Mouse (Mus musculus): ENCODE data around the gene Dapp1.
A peak's percentile ranks its signal among the peaks of the same experiment; 100 is the strongest.
"Not testable (repeated sequence)": the region's sequence is repeated elsewhere in the genome, so short reads cannot be mapped to it uniquely, and the experiment has no call there.

Gene Dapp1

DNA sequence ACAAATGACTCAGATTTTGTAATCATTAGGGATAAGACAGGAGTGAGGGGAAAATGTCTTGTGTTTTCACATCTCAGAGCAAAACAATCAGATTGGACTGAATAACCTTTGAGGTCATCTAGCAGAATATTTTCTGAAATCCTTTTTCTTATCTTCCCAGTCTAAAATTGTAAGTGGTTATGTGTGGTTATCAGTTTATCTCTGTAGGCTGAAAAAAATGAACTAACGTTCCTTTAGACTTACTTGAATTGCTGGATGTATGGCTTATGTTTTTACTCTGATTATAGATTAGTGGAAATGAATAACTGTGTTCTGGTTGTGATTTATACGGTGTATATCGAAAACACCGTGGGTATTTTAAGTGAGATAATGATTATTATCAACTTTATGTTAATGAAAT lies 60.8 kb downstream of the Dapp1 start:
- DNase-seq (ENCODE audit: low spot score in 2 of 2): no peak

DNA sequence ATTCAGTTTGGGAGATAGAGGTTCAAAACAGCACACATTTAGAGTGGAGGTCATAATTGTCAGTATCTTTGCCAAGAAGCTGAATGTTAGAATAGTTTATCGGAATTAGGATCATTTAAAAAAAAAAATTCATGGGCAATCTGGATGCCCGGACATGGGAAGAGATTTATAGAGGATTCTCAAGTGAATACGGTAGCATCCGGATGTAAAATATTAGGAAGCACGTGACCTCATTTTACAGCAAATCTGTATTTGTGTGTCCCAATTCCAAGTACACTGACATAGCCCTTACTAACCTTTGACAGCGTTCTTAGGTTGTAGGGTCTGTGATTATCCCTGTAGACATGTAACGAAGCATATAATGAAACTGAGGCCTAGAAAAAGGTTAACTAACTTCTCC lies 61.9 kb downstream of the Dapp1 start:
- DNase-seq (ENCODE audit: low spot score in 2 of 2): no peak

DNA sequence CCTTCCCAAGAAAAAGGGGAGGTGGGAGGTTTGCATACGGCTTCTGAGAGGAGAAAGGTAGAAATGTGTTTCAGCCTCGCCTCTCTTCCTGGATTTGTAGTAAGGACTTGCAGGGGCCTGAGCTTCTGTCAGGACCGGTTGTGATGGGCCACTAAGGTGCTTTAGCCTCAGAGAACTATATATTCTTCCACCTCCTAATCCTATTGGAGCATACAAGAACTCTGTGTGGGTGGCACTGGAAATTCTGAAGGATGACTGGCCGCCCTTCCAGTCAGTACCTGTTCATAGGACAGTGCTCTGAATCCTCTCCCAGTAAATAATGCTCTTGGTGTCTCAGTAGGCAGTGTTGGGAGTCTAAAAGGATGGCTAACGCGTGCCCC lies 62.4 kb downstream of the Dapp1 start:
- peak; percentile 31 to 40 for DNase-seq (ENCODE audit: low spot score in 2 of 2)

GRCm38 (mm10) chr3:137918172-137918931 lies 63.0 kb downstream of the Dapp1 start, which contains the start of gene Lamtor3:
TSS of gene Lamtor3 (plus strand) at chr3:137918506.
- DNase-seq (ENCODE audit: low spot score in 2 of 2): peak; percentile 64 to 84

GRCm38 (mm10) chr3:137917694-137918171 lies 63.6 kb downstream of the Dapp1 start:
- no peak for DNase-seq (ENCODE audit: low spot score in 2 of 2)

DNA sequence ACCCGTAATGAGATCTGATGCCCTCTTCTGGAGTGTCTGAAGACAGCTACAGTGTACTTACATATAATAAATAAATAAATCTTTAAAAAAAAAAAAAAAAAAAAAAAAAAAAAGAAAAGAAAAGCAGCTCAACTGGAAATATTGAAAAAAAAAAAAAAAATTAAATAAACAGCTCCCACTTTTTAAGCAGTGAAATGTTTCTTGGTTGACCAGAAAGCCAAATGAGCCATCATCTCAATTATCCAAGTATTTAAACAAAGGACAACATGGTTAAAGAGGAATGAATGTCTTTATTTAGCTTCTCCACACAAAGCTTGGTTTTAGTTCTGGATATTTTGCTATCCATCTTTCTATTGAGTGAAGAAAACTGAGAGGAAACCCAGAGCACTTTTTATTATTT lies 66.8 kb downstream of the Dapp1 start:
- DNase-seq (ENCODE audit: low spot score in 2 of 2): not testable (repeated sequence)

DNA sequence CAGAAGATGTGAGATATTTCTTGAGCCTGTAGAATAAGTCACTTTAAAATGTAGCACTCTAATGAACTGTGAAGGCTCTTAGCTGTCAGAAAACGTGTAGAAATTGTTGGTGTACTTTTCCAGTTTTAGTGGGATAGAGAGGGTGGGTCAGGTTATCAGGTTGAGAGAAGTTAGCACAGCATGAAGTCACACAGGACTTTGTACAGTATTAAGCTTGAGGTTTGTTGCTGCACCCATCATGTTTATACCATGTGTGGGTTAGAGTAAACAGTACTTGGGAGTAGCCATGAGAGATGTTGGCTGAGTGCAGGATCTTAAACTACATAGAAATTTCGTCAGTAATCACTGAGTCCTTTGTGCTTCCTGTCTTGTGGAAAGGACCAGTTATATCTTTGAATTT lies 68.3 kb downstream of the Dapp1 start:
- no peak for DNase-seq (ENCODE audit: low spot score in 2 of 2)

DNA sequence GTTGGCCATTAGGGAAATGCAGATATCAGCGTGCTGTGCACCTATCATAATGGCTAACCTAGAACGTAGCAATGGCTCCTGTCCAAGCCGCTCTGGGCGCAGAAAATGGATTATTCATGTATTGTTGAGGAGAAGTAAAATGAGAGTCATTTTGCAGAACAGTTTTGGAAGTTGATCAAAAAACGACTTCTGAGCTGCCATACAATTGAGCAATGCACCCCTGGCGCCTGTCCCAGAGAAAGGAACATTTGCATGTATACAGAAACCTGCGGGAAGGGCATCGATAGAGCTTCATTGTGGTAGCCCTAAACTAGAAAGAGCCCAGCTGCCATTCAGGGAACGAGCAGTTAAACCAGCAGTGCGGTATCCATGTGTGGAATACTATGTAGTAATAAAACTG lies 81.2 kb downstream of the Dapp1 start:
- DNase-seq (ENCODE audit: low spot score in 2 of 2): peak in 1 of 2 experiments; percentile 17

DNA sequence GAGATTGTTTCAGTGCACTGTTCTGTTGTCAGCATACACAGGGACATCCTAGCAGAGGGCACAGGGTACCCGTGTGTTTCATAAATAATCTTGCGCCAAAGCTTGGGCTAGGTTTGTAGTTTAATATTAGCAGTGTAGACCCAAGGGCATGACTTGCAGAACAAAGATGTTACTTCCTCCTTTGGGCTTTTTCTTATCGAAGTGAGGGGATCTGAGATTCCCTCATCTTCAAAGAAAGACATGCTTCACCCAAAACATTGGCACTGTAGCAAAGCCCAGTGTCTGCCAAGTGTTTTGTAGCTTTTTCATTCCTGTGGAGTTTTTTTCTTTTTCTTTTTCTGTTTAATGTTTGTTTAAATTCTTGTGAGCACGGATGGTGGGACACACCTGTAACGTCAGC lies 83.7 kb downstream of the Dapp1 start:
- DNase-seq (ENCODE audit: low spot score in 2 of 2): no peak

GRCm38 (mm10) chr3:137896867-137897266 lies 84.5 kb downstream of the Dapp1 start:
- no peak for DNase-seq (ENCODE audit: low spot score in 2 of 2)

DNA sequence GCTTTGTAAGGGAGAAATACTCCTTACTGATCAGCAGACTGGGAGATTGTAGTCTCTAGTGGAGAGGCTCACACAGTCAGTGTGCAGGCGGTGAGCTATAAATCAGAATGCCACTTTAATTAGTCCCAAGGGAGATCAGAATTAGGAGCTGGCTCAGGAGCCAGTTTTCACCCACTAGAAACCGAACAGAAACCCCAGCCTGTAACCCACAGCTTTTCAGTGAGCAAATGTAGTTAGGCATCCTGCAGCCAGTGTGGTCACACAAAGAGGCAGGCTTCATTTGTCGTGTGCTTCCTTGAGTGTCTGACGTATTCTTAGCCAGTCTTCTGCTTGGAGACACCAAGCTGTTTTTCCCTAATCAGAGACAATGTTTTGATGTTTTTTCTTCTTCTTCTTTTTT lies 85.0 kb downstream of the Dapp1 start:
- DNase-seq (ENCODE audit: low spot score in 2 of 2): no peak

DNA sequence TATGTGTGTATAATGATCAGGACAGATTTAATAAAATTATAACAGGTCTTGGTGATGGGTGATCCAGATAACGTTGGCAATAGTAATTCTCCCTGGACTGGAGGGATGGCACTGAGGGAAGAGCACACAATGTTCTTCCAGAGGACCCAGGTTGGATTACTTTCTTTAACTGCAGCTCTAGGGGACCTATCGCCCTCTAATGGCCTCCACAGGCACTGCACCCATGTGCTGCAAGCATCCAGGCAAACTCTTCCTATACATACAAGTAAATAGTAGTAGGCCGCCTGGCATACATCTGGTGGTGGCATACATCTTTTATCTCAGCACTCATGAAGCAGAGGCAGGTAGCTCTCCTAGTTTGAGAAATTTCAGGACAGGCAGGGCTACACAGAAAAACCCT lies 86.1 kb downstream of the Dapp1 start:
- no peak for DNase-seq (ENCODE audit: low spot score in 2 of 2)

DNA sequence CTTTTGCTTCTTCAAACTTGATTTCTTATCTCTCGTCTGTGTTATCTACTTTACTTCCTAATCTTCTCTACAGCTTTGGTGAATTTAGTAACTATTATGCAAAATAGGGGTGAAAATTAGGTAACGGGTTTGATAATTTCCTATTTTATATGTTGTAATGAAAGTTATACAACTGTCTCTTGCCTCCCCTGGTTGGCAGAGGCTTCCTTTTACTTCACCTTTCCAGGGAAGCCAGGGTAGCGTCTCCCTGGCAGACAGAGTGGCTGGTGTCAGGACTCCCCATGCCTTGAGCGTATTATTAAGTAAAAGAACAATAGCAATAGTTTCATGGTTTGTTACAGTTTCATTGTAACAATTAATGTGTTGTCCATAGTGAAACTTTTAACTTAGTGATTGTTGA lies 87.6 kb downstream of the Dapp1 start:
- DNase-seq (ENCODE audit: low spot score in 2 of 2): no peak

- no peak for DNase-seq (ENCODE audit: low spot score in 2 of 2)
Observed at GRCm38 (mm10) chr3:137892118-137892517, 89.2 kb downstream of the Dapp1 start.

DNA sequence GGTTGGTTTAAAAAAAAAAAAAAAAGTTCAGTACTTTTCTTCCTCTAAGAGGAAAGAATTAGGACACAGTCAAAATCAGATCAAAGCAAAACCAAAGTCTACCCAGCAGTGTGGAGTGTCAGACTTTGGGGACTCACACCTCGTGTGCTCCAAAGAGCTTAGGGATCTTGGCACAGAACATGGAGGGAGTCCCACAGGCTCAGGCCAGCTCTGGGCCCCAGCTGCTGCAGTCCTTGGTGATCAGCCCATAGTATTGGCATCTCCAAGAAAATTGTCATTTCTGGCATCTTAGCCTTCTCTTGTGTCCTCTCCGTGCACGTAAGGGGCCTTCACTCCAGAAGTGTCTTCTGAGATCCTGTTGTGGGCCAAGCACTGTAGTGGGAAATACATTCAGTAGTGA lies 90.3 kb downstream of the Dapp1 start:
- no peak for DNase-seq (ENCODE audit: low spot score in 2 of 2)

GRCm38 (mm10) chr3:137887961-137888360 lies 93.4 kb downstream of the Dapp1 start:
- DNase-seq (ENCODE audit: low spot score in 2 of 2): no peak

DNA sequence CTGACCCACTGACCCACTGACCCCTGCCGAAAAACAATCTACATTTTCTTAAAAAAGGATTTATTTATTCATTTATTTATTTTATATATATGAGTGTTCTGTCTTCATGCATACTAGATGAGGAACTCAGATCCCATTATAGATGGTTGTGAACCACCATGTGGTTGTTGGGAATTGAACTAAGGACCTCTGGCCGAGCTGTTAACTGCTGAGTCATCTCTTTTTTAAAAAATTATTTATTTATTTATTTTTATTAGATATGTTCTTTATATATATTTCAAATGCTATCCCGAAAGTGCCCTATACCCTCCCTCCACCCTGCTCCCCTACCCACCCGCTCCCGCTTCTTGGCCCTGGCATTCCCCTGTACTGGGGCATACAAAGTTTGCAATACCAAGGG lies 100.3 kb downstream of the Dapp1 start:
- DNase-seq (ENCODE audit: low spot score in 2 of 2): no peak
